Mouse (Mus musculus) adrenal gland, postnatal 25 days (tissue): ENCODE measurements around the gene Itpripl2. TPM values are rescaled to one million over a fixed set of nuclear protein-coding genes. Genes with fewer than 3 reads are reported as not detected.

Experiments
- DNase-seq: peaks from one replicate; pipeline ENCODE4 v3.0.0; 2021; ENCODE audit warnings: mixed read lengths
- total RNA-seq: library from RNA; stranded (reverse); gene quantifications from 2 replicates; pipeline ENCODE4 v1.2.3, GENCODE M21; 2021

Gene Itpripl2
- total RNA-seq, 1 experiment from 2014 or later, result 15.7 TPM

DNA sequence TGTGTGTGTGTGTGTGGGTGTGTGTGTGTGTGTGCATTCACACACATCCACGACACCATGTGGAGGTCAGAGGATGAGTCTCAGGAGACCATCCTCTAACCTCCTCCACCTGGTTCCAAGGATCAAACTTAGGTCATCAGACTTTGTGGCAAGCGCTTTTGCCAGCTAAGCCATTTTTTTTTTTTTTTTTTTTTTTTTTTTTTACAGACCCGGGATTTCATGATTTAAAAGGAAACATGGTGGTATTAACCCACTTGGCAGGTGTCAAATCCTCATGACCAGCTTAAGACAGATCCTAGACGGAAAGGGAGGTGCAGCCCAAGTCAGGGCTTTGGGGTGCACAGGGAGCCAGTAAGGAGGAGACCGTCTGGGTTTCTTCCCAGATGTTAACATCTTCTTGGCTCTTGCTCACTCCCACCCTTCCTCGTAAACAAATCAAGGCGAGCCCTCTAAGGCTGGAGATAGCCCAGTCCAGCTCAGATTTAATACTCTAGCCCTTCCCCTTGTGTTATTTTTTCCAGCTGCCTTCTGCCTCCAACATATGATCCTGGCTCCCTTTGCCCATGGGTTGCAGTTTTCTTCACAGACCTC, 47.8 kb downstream of the Itpripl2 start:
- no peak for DNase-seq

DNA sequence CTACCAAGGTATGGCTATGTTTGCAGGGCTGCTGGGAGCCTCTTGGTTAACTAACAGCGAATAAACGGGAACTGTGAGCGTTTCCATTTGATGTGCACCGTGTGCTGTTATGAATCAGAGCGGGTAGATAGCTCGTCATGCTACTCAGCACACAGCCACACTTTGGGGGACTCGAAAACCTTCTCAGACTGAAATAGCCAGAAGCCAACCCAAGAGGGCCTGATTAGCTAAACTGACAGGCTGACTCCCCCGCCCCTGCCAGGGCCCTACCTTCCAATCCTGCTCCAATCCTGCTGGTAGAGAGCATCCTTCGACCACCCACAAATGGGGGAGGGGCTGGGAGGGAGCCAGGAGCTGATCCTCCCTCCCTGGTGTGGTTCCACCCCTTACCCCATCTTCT, 48.4 kb downstream of the Itpripl2 start:
- DNase-seq, result no peak

DNA sequence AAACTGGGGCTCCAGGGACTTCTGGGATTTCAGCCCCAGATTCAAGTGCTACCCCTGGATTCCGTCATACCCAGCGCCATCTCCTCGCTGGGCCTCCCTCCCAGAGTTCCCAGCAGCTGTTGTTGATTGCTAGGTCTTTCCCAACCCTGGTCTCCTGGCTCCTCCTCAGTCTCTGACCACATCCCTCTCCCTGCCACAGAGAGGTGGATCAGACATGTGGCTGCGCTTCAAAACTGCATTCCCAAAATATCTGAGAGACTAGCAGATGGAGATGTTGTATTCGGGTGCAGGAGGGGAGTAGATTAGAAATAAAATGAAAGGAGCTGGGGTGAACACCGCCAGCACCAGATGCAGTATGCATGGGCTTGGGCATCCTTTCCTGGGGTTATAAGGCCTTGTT, 50.2 kb downstream of the Itpripl2 start:
- no peak for DNase-seq

DNA sequence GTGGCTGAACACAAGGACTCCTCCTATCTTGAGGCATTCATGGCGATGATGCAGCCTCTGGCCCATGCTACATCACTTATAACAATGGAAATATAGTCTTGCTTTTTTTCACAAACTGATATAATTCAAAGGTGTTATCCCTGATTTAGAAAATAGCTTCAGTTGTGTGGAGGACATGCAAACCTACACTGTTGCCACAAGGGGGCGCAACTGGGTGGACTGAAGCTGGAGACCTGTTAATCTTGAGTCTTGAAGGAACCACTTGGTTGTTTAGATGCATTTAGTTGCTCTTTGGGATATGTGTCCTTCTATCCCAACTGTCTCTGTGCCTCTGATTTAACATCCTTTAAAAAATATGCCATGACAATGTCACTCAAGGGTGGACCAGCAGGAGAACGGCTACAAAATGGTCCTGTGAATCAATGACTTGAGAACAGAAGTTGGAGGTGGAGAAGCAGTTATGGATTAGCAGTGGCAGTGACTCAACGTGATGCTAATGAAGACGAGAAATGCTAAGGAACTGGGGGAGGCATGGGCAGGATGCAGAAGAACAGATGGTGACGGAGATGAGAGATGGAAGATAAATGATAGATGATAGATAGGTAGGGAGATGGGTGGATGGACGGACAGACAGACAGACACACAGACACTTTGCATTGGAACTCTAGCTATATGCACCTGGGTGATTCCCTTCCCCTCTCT, 54.5 kb downstream of the Itpripl2 start:
- peak; percentile 37 for DNase-seq

Other genes starting within 250 kb of the Itpripl2 start
- 52.8 and 55.6 TPM in 2 replicates for gene Smg1, start 248.3 kb downstream of the Itpripl2 start, total RNA-seq
- 5.6 and 9.7 TPM in 2 replicates for gene Syt17, start 43.8 kb downstream of the Itpripl2 start, total RNA-seq
- gene Coq7, start 41.4 kb upstream of the Itpripl2 start, total RNA-seq, result 36.9 and 40.3 TPM in 2 replicates
- gene Tmc7, start 92.8 kb upstream of the Itpripl2 start, total RNA-seq, result 0.52 TPM in 1 of 2 replicates, not detected in the other
- 0.33 TPM in 1 of 2 replicates, not detected in the other for gene Tmc5, start 105.3 kb upstream of the Itpripl2 start, total RNA-seq
- 99.1 and 107 TPM in 2 replicates for gene Gde1, start 213.8 kb upstream of the Itpripl2 start, total RNA-seq
- 9.4 and 10.4 TPM in 2 replicates for gene Ccp110, start 220.6 kb upstream of the Itpripl2 start, total RNA-seq
- gene Vps35l, start 248.3 kb upstream of the Itpripl2 start, total RNA-seq, result 62.8 and 76.6 TPM in 2 replicates